Mouse (Mus musculus): ENCODE data around the gene Ptprcap. TPM values are rescaled to one million over a fixed set of nuclear protein-coding genes. Genes with fewer than 3 reads are reported as not detected.

The Ptprcap gene
- total and polyA plus RNA-seq, 3 experiments = 67.9 to 75.7 TPM; not detected in 1

GRCm38 (mm10) chr19:4114551-4114950, 38.9 kb upstream of the Ptprcap start:
- no peak for DNase-seq (ENCODE audit: low read depth, low spot score)
- H3K9me3 ChIP-seq (replicated peaks; ENCODE audit: insufficient read depth, low read length) = no peaks in the 10 kb centered on the region
- H3K27ac ChIP-seq (ENCODE audit: control insufficient read depth, low read depth, low read length) = no peak overlapping the region
- H3K4me1 ChIP-seq (ENCODE audit: control insufficient read depth in 1 of 2, insufficient read depth in 2 of 2, low read length in 2 of 2) = peaks cover 13 to 20% of the 10 kb centered on the region in 2 experiments
- no peak for TF ChIP-seq POLR2AphosphoS2 (IDR thresholded peaks at IDR 0.05; ENCODE audit: low read length)
- no peak for TF ChIP-seq CHD1 (IDR thresholded peaks at IDR 0.05; ENCODE audit: low read depth, low read length)
- TF ChIP-seq MAFK (IDR thresholded peaks at IDR 0.05; ENCODE audit: borderline replicate concordance, low read depth, low read length) = no peak
- no peak for TF ChIP-seq TAL1 (IDR thresholded peaks at IDR 0.05; ENCODE audit: low read length)
- TF ChIP-seq ZC3H11A (IDR thresholded peaks at IDR 0.05; ENCODE audit: low read depth, low read length) = no peak
- TF ChIP-seq NELFE (IDR thresholded peaks at IDR 0.05; ENCODE audit: low read depth, low read length) = no peak
- no peak for TF ChIP-seq MAX (IDR thresholded peaks at IDR 0.05; ENCODE audit: low read length)
- no peaks in the 10 kb centered on the region for H3K27me3 ChIP-seq (ENCODE audit: control insufficient read depth in 1 of 2, insufficient read depth in 2 of 2, low read length in 2 of 2)
- H3K9ac ChIP-seq (ENCODE audit: control insufficient read depth, low read depth, low read length, poor library complexity, severe bottlenecking) = no peak overlapping the region
- peaks cover 2 to 17% of the 10 kb centered on the region in 2 experiments; a peak in 3 of 4 replicates for H3K36me3 ChIP-seq (ENCODE audit: control insufficient read depth in 1 of 2, insufficient read depth in 2 of 2, low read length in 2 of 2)
- H3K79me2 ChIP-seq (ENCODE audit: control insufficient read depth, insufficient read depth, low read length, poor library complexity) = peaks cover 2% of the 10 kb centered on the region; the same call in 1 of the 2 replicates
- no peak overlapping the region for H3K4me3 ChIP-seq (ENCODE audit: control insufficient read depth in 1 of 2, insufficient read depth in 1 of 2, low read depth in 2 of 2, low read length in 2 of 2)

GRCm38 (mm10) chr19:4115144-4115543, 38.3 kb upstream of the Ptprcap start:
- H3K4me1 ChIP-seq (ENCODE audit: control insufficient read depth in 1 of 2, insufficient read depth in 2 of 2, low read length in 2 of 2) = peaks cover 16 to 25% of the 10 kb centered on the region in 2 experiments
- no peak for TF ChIP-seq JUND (IDR thresholded peaks at IDR 0.05; ENCODE audit: low read depth, low read length)
- no peak for TF ChIP-seq MYB (IDR thresholded peaks at IDR 0.05; ENCODE audit: low read depth, low read length)
- TF ChIP-seq ELF1 (IDR thresholded peaks at IDR 0.05; ENCODE audit: low read depth, low read length) = no peak
- no peak for TF ChIP-seq EP300 (IDR thresholded peaks at IDR 0.05; ENCODE audit: low read depth in 1 of 2, low read length in 2 of 2)
- no peaks in the 10 kb centered on the region for H3K9me3 ChIP-seq (replicated peaks; ENCODE audit: insufficient read depth, low read length)
- H3K27me3 ChIP-seq (ENCODE audit: control insufficient read depth in 1 of 2, insufficient read depth in 2 of 2, low read length in 2 of 2) = no peaks in the 10 kb centered on the region
- DNase-seq (ENCODE audit: low read depth, low spot score) = no peak
- peaks cover 2 to 23% of the 10 kb centered on the region in 2 experiments; a peak in 3 of 4 replicates for H3K36me3 ChIP-seq (ENCODE audit: control insufficient read depth in 1 of 2, insufficient read depth in 2 of 2, low read length in 2 of 2)
- H3K9ac ChIP-seq (ENCODE audit: control insufficient read depth, low read depth, low read length, poor library complexity, severe bottlenecking) = no peak overlapping the region
- no peak overlapping the region for H3K27ac ChIP-seq (ENCODE audit: control insufficient read depth, low read depth, low read length)
- peaks cover 2% of the 10 kb centered on the region; the same call in 1 of the 2 replicates for H3K79me2 ChIP-seq (ENCODE audit: control insufficient read depth, insufficient read depth, low read length, poor library complexity)
- no peak overlapping the region for H3K4me3 ChIP-seq (ENCODE audit: control insufficient read depth in 1 of 2, insufficient read depth in 1 of 2, low read depth in 2 of 2, low read length in 2 of 2)

GRCm38 (mm10) chr19:4115816-4116215, 37.6 kb upstream of the Ptprcap start:
- no peak overlapping the region for H3K4me3 ChIP-seq (ENCODE audit: control insufficient read depth in 1 of 2, insufficient read depth in 1 of 2, low read depth in 2 of 2, low read length in 2 of 2)
- TF ChIP-seq UBTF (IDR thresholded peaks at IDR 0.05; ENCODE audit: borderline replicate concordance, insufficient read depth, low read depth, low read length) = no peak
- no peak for TF ChIP-seq HCFC1 (IDR thresholded peaks at IDR 0.05; ENCODE audit: low read depth, low read length)
- no peak for TF ChIP-seq GABPA (IDR thresholded peaks at IDR 0.05; ENCODE audit: low read depth, low read length)
- no peak for TF ChIP-seq ELF1 (IDR thresholded peaks at IDR 0.05; ENCODE audit: low read depth, low read length)
- TF ChIP-seq ETS1 (IDR thresholded peaks at IDR 0.05; ENCODE audit: low read depth, low read length) = no peak
- no peak for TF ChIP-seq SIN3A (IDR thresholded peaks at IDR 0.05; ENCODE audit: low read length)
- no peak for TF ChIP-seq RCOR1 (IDR thresholded peaks at IDR 0.05; ENCODE audit: low read depth, low read length)
- no peak for TF ChIP-seq TCF12 (IDR thresholded peaks at IDR 0.05; ENCODE audit: low read depth, low read length)
- no peak for TF ChIP-seq MAFK (IDR thresholded peaks at IDR 0.05; ENCODE audit: borderline replicate concordance, low read depth, low read length)
- no peak for TF ChIP-seq CHD1 (IDR thresholded peaks at IDR 0.05; ENCODE audit: low read depth, low read length)
- no peak for TF ChIP-seq MEF2A (IDR thresholded peaks at IDR 0.05; ENCODE audit: extremely low read depth, insufficient replicate concordance, low read depth, low read length, poor library complexity, severe bottlenecking)
- no peak for TF ChIP-seq ZC3H11A (IDR thresholded peaks at IDR 0.05; ENCODE audit: low read depth, low read length)
- no peak for TF ChIP-seq CHD2 (IDR thresholded peaks at IDR 0.05; ENCODE audit: low read length)
- TF ChIP-seq KAT2A (conservative IDR thresholded peaks at IDR 0.05; ENCODE audit: low read depth, low read length) = no peak
- TF ChIP-seq ZKSCAN1 (IDR thresholded peaks at IDR 0.05; ENCODE audit: low read depth, low read length) = no peak
- TF ChIP-seq TBP (IDR thresholded peaks at IDR 0.05; ENCODE audit: low read depth, low read length) = no peak
- TF ChIP-seq NRF1 (IDR thresholded peaks at IDR 0.05; ENCODE audit: insufficient read depth, low read depth, low read length, poor library complexity, severe bottlenecking) = no peak
- TF ChIP-seq GATA1 (IDR thresholded peaks at IDR 0.05; ENCODE audit: low read depth, low read length) = no peak
- no peaks in the 10 kb centered on the region for H3K27me3 ChIP-seq (ENCODE audit: control insufficient read depth in 1 of 2, insufficient read depth in 2 of 2, low read length in 2 of 2)
- H3K27ac ChIP-seq (ENCODE audit: control insufficient read depth, low read depth, low read length) = no peak overlapping the region
- no peak for DNase-seq (ENCODE audit: low read depth, low spot score)
- peaks cover 4% of the 10 kb centered on the region for H3K79me2 ChIP-seq (ENCODE audit: control insufficient read depth, insufficient read depth, low read length, poor library complexity)
- H3K36me3 ChIP-seq (ENCODE audit: control insufficient read depth in 1 of 2, insufficient read depth in 2 of 2, low read length in 2 of 2) = peaks cover 2 to 29% of the 10 kb centered on the region in 2 experiments; a peak in 3 of 4 replicates
- H3K9ac ChIP-seq (ENCODE audit: control insufficient read depth, low read depth, low read length, poor library complexity, severe bottlenecking) = no peak overlapping the region
- H3K9me3 ChIP-seq (replicated peaks; ENCODE audit: insufficient read depth, low read length) = no peaks in the 10 kb centered on the region
- H3K4me1 ChIP-seq (ENCODE audit: control insufficient read depth in 1 of 2, insufficient read depth in 2 of 2, low read length in 2 of 2) = peaks cover 20 to 31% of the 10 kb centered on the region in 2 experiments

Measured in MEL (cell line).